Mouse (Mus musculus) heart, postnatal 25 days (tissue): ENCODE measurements around the gene Mark1. TPM values are rescaled to one million over a fixed set of nuclear protein-coding genes. Genes with fewer than 3 reads are reported as not detected.

ENCODE experiments used
- DNase-seq: peaks from one replicate; pipeline ENCODE4 v3.0.0; 2022; ENCODE audit warnings: low spot score
- intact Hi-C: fragments of 180-260 bp; cut with DNase I; formaldehyde crosslinking; loops from one replicate; pipeline ENCODE4 v1.15.1; 2025
- total RNA-seq, 2 experiments: library from RNA; stranded (reverse); gene quantifications; 2 replicates each; pipeline ENCODE4 v1.2.3; 2021

The Mark1 gene
- 1 to 10 TPM; 7.0 to 7.6 TPM for total RNA-seq

- intact Hi-C loops = no loop called here
- no peak for DNase-seq
Observed at GRCm38 (mm10) chr1:184999071-184999750, at the start of gene Mark1. Gene Mark1 (minus strand): TSS chr1:184999570.

DNA sequence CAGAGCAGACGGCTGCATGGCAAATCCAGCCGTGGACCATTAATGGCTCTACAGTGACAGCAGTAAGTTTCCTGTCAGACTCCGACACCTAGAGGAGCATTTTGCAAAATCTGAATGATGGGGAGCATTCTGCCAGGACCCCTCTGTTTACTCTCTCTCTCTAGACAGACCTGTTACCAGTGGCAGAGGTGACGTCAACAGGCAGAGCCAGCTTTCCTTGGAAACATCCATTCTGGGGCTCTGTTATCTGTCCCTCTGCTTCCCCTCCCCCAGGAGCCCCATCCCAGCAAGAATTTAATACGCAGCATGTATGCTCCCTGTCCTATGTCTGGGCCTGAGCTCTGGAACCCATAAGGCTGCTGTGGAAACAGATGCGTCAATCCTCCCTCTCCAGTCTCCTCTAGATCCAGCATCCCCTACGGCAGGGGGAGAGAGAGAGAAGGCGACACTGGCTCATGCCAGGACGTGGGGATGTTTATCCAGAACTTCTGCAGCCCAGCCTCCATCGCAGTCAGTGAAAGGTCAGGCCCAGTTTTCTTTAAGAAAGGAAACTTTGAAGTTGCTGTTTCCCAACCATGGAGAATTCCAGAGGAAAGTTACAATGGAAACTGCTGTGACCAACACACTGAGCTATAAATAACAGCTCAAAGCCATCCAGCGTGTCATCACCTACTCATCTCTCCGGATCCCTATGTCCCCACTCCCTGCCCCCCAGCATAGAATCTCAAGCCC is 48.3 kb upstream of the Mark1 start:
- no peak for DNase-seq
- intact Hi-C loops = no loop called here

DNA sequence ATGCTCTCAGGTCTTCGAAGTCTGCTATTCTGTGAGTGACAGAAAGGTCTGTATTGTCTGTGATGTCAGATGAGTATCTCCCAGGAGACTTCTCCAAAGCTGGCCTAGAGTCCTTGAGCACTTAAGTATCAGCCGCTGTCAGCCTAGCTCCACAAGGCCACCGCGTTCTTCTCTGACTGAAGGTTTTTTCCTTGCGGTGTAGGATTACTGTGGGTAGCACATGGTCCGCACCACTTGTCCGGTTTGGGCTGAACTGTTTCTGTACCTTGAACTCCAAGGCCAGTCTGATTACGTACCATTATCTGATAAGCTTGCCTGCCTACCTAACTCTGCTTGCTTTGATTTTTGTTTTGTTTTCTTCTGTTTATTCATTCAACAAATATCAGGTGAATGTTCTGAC is 47.1 kb upstream of the Mark1 start:
- no peak for DNase-seq
- intact Hi-C loops = no loop called here

- no peak for DNase-seq
- intact Hi-C loops = no loop called here
Observed at GRCm38 (mm10) chr1:185038183-185038686, 38.9 kb upstream of the Mark1 start.

- intact Hi-C loops = no loop called here
Observed at GRCm38 (mm10) chr1:185030565-185030964, 31.2 kb upstream of the Mark1 start.

DNA sequence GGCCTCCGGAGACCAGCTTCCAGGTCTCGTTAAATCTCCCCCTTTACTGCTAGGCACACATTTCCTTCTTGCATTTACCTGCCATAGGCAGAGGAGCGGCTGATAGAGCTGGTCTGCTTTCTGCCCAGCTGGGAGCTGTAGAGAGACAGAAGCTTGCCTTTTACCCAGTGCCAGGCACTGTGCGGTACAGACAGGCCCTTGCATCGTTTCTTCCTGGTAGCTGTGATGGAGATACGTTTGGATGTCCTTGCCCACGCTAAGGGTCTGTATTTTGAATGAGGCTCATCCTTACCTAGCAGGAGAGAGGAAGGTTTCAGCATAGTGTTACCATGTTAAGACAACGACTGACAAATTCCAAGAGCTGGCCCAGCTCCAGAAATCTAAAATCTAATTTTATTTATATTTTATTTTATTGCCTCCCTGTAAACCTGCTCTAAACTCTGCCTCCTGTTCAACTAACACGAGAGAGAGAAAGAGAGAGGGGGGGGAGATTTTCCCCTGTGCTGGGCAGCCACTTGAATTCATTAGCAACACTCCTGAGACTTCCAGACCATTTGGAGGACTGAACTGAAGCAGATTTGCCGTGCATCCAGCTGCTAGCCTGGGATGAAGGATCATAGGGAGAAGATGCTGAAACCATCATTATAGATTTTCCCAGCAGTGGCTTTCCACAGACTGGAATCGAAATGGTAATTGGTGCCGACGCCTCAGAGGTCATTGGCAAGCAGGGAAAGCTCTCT is 21.2 kb upstream of the Mark1 start:
- intact Hi-C loops = no loop called here

More at GRCm38 (mm10) chr1:185030565-185030964, 31.2 kb upstream of the Mark1 start:
- DNase-seq = no peak

GRCm38 (mm10) chr1:185012566-185012965 is 13.2 kb upstream of the Mark1 start:
- intact Hi-C loops = no loop called here
- no peak for DNase-seq

More for the DNA sequence above, 21.2 kb upstream of the Mark1 start:
- no peak for DNase-seq

- no peak for DNase-seq
- intact Hi-C loops = no loop called here
Observed at GRCm38 (mm10) chr1:185007066-185007465, 7.7 kb upstream of the Mark1 start.

DNA sequence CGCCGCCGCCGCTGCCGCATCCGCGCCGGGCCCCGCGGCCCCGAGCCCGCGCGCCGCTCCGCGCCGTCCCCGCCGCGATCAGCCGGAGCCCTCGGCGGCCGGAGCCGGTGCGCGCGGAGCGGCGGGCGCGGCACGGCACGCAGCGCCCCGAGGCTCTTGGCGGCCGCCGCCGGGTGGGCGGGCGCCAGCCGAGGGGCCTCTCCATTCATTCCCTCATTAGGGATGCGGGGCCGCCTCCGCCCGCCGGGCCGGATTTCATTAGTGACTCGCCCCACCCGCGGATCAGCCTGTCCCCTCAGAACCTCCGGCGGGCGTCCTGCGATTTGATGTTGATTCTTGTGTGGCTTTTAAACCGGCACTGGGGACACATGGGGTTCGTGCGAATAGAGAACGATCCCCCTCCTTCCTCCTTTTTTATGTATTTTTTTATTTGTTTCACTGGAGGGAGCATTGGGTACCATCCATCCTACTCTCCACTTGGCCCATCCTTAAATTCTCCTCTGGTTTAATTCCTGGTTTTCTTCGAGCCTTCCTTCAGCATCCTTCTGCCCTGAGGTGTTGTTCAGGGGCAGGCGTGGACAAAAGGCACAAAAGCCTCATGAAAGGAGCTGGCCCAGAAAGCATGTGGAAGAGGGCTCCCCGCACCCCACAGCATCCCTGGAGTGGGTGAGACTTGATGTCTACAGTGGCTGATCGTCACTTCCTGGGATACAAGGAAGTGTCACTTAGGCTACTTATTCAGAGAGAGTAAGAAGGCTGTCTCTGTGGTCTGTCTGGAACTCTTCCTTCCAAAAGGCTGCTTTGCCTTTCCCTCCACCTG is 620 bp upstream of the Mark1 start:
- intact Hi-C loops = no loop called here
- no peak for DNase-seq

- intact Hi-C loops = no loop called here
- DNase-seq = no peak
Observed at GRCm38 (mm10) chr1:184998631-184999030, 739 bp downstream of the Mark1 start.

GRCm38 (mm10) chr1:184998161-184998560 is 1.2 kb downstream of the Mark1 start:
- DNase-seq = no peak
- intact Hi-C loops = no loop called here

- DNase-seq = no peak
- intact Hi-C loops = no loop called here
Observed at GRCm38 (mm10) chr1:184997466-184997865, 1.9 kb downstream of the Mark1 start.

DNA sequence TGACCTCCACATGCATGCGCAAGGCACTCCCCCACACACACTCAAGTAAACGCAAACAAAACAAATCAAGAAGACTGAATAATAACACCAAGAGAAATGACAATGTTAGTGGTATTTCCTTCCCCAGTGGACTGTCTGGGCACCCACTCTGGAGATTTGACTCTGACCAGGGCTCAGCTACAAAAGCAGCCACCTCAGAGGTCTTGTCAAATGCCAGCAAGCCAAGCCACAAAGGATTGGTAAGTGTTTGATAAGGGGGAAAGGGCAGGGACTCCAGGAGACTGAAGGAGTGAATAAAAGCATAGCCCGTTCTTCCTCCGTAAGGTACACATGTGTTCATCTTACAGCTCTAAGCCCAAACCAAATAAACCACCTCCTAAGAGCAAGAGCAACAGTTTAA is 4.0 kb downstream of the Mark1 start:
- intact Hi-C loops = no loop called here
- DNase-seq = no peak

DNA sequence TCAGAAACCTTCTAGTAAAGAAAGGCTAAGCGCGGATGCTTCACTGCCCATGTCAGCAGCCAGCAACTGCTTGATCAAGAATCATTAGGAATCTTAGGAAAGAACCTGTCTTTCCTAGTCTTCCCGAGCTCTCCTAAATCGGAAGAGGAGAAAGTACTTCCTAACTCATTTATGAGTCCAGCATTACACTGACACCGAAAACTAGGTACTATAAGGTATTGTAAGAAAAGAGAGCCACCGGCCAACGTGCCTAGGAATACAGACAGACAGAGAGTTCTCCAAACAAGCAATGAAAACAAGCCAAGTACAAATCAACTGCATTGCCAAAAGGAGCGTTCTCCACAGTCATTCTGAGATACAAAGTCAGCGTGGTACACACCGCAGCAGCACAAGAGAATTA is 8.2 kb downstream of the Mark1 start:
- no peak for DNase-seq
- intact Hi-C loops = no loop called here

DNA sequence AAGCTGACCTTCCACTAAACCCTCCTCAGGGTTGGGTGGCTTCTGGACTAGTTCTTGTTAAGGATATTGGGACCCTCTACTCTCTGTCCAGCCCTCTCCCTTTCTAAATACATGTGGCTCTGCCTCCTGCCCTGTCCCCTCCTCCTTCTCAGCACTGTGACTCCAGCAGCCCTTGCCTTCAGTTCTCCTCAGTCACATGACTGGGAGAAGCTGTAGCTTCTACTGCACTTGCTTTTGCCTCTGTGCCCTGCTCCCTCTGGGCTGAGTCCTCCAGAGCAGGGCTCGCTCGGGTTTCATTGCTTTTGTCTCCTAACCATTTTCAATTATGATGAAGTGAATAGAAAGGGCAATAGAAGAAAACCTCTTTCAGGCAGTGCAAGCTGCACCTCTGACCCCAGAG is 12.6 kb downstream of the Mark1 start:
- DNase-seq = no peak
- intact Hi-C loops = no loop called here

DNA sequence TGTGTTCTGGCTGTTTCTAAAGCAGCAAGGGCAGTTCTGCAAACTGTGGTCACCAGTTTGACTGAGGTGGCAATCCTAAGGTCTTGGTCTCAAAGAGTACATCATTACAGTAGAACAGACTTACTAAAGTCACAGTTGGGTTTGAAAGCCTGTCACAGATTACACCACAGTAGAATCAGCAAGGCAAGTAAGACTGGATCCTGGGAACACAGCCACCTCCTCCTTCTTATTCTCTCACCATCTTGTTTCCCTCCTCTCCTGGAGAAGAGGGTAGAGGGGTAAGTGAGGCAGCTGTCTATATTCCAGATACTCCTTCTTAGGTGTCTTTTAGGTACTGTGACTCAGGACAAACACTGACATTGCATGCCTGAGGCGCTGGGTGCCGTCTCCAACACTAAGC is 14.6 kb downstream of the Mark1 start:
- intact Hi-C loops = no loop called here
- no peak for DNase-seq

GRCm38 (mm10) chr1:184983751-184984150 is 15.6 kb downstream of the Mark1 start:
- no peak for DNase-seq
- intact Hi-C loops = no loop called here

DNA sequence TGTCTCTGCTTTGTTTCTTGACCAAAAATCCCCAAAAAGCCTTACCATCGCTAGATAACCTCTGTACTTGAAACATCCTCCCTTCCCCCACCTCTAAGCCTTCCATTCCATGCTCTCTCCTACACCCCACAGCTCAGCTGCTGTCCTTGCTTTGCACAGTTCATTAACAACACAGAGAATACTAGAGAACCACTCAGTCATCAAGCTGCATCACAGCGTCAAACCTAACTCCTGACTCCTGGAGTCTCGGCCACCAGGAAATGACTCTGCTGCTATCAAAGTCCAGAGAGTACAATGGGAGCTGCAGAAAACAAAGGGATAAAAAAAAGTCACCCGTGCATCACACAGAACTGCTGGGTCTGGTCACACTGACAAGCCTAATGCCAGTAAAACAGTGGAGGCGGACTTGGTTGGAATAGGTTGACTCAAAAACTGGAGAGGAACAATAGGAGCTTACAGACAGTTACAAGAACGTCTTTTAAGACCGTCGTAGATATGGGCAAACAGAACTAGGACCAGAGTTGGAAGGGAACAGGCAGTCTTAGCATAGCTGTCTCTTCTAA is 27.1 kb downstream of the Mark1 start:
- no peak for DNase-seq
- intact Hi-C loops = no loop called here

DNA sequence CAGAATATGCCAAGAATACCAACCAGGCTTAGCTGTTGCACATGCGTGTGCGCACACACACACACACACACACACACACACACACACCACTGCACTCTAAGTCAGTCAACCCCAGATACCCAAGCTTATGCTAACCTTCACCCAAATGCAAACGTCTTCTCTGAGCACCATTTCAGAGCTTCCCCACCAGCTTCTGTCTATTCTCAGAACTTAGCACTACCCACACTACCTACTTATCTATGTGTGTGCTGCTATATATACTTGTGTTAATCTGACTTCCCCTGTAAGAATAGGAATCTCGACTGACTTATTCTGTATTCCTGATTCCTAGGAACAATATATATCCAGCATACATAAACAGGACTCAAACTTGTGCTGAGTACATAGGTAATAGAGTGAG is 30.0 kb downstream of the Mark1 start:
- no peak for DNase-seq
- intact Hi-C loops = no loop called here
